ENCODE assay signal across 8 mouse cellular contexts in genomic region chr9:16216235-16216634, GRCm38 (mm10).
A peak's percentile ranks its signal among the peaks of the same experiment; 100 is the strongest.
DNase-seq lines count a peak whose midpoint lies in the region; ATAC-seq and TF ChIP-seq lines count a peak whose summit lies in the region.
"Had no signal": no experiment of that assay in that cellular context is flagged by ENCODE, and none has a peak within 500 bp of the region (broad histone marks: within the 10 kb centered on the region; RNA-seq: fewer than 3 reads in every experiment).

No protein-coding gene starts in this region.

- H3K36me3 ChIP-seq in spleen, adult 2 months (ENCODE audit: control insufficient read depth, insufficient read depth, low read length), result no peaks in the 10 kb centered on the region
- H3K36me3 ChIP-seq in heart, embryonic 10.5 days, result no peaks in the 10 kb centered on the region
- no peaks in the 10 kb centered on the region for H3K36me3 ChIP-seq in neural tube, embryonic 14.5 days (ENCODE audit: control insufficient read depth, insufficient read depth, low read length)
- H3K36me3 ChIP-seq: limb, embryonic 15.5 days had no signal

- no peaks in the 10 kb centered on the region for H3K9me3 ChIP-seq in heart, embryonic 10.5 days
- no peaks in the 10 kb centered on the region for H3K9me3 ChIP-seq in neural tube, embryonic 14.5 days (ENCODE audit: control insufficient read depth, low read length)
- H3K9me3 ChIP-seq: limb, embryonic 15.5 days had no signal

- no peak for TF ChIP-seq POLR2A in spleen, adult 2 months (IDR thresholded peaks at IDR 0.05; ENCODE audit: low read depth, low read length)
- no peak for TF ChIP-seq POLR2A in cerebellum, adult 2 months (IDR thresholded peaks at IDR 0.05; ENCODE audit: borderline replicate concordance, insufficient read depth, low read length)

- DNase-seq in spleen, adult 2 months (ENCODE audit: low read depth in 1 of 2, low spot score in 2 of 2), result peak in 1 of 2 experiments; percentile 4
- DNase-seq in spleen, adult 12 weeks (ENCODE audit: low spot score), result no peak
- no peak for DNase-seq in heart, embryonic 10.5 days (ENCODE audit: low spot score)
- DNase-seq in liver, result peak; percentile 6
- DNase-seq in cerebellum, postnatal 4 days (ENCODE audit: low spot score in 2 of 2), result no peak
- DNase-seq in cerebellum, adult 2 months, result no peak

- 14% methylated on average over 6 of the region's 6 CpGs for WGBS in spleen, adult 2 months
- WGBS in heart, embryonic 10.5 days, result 56% methylated on average over 6 of the region's 6 CpGs
- WGBS in neural tube, embryonic 14.5 days, result 66% methylated on average over 6 of the region's 6 CpGs
- WGBS in cerebellum, adult 2 months, result 92% methylated on average over 6 of the region's 6 CpGs

- H3K9ac ChIP-seq in neural tube, embryonic 14.5 days (replicated peaks; ENCODE audit: low read depth, low read length), result no peak overlapping the region
- H3K9ac ChIP-seq: limb, embryonic 15.5 days had no signal

- no peak for ATAC-seq in neural tube, embryonic 14.5 days (ENCODE audit: low read depth)

- H3K27ac ChIP-seq in spleen, adult 2 months (ENCODE audit: insufficient read depth, low read length), result peak overlapping the region; percentile 33; the same call in 1 of the 2 replicates
- peak overlapping the region; percentile 59; the same call in 1 of the 2 replicates for H3K27ac ChIP-seq in heart, embryonic 10.5 days
- peak overlapping the region; percentile 49; the same call in 1 of the 2 replicates for H3K27ac ChIP-seq in neural tube, embryonic 14.5 days (ENCODE audit: low read depth, low read length)
- H3K27ac ChIP-seq in cerebellum, adult 2 months (ENCODE audit: insufficient read depth, low read length), result no peak overlapping the region
- H3K27ac ChIP-seq: limb, embryonic 15.5 days had no signal

- no peak overlapping the region for H3K4me3 ChIP-seq in spleen, adult 2 months (ENCODE audit: extremely low read depth, insufficient read depth, insufficient read length)
- no peak overlapping the region for H3K4me3 ChIP-seq in heart, embryonic 10.5 days
- H3K4me3 ChIP-seq in neural tube, embryonic 14.5 days (ENCODE audit: low read depth, low read length), result no peak overlapping the region
- H3K4me3 ChIP-seq in cerebellum, adult 2 months (replicated peaks; ENCODE audit: insufficient read depth, low read depth, low read length), result no peak overlapping the region
- H3K4me3 ChIP-seq: limb, embryonic 15.5 days had no signal

- H3K4me2 ChIP-seq in neural tube, embryonic 14.5 days (ENCODE audit: low read depth, low read length), result no peak overlapping the region
- H3K4me2 ChIP-seq: limb, embryonic 15.5 days had no signal

- no peaks in the 10 kb centered on the region for H3K4me1 ChIP-seq in spleen, adult 2 months (ENCODE audit: control insufficient read depth, insufficient read depth, insufficient read length)
- H3K4me1 ChIP-seq in heart, embryonic 10.5 days, result peaks cover 30% of the 10 kb centered on the region
- peaks cover 13% of the 10 kb centered on the region for H3K4me1 ChIP-seq in neural tube, embryonic 14.5 days (ENCODE audit: control insufficient read depth, insufficient read depth, low read length)
- H3K4me1 ChIP-seq in cerebellum, adult 2 months (ENCODE audit: control insufficient read depth, insufficient read depth, low read length), result peaks cover 11% of the 10 kb centered on the region

- TF ChIP-seq CTCF in spleen, adult 2 months (IDR thresholded peaks at IDR 0.05; ENCODE audit: extremely low read depth, insufficient read depth, insufficient read length, insufficient replicate concordance), result no peak
- TF ChIP-seq CTCF in cerebellum, adult 2 months (IDR thresholded peaks at IDR 0.05; ENCODE audit: borderline replicate concordance, insufficient read depth, low read depth, low read length), result no peak

- no peaks in the 10 kb centered on the region for H3K27me3 ChIP-seq in spleen, adult 2 months (ENCODE audit: control insufficient read depth, insufficient read depth, low read length)
- H3K27me3 ChIP-seq in heart, embryonic 10.5 days (ENCODE audit: insufficient read depth, poor library complexity, severe bottlenecking), result no peaks in the 10 kb centered on the region
- no peaks in the 10 kb centered on the region for H3K27me3 ChIP-seq in neural tube, embryonic 14.5 days (ENCODE audit: control insufficient read depth, insufficient read depth, low read length)
- H3K27me3 ChIP-seq in cerebellum, adult 2 months (ENCODE audit: control insufficient read depth, insufficient read depth, low read length), result no peaks in the 10 kb centered on the region
- H3K27me3 ChIP-seq: limb, embryonic 15.5 days had no signal
